Mouse (Mus musculus): ENCODE measurements around the gene Ppp1r14a. TPM values are rescaled to one million over a fixed set of nuclear protein-coding genes. Genes with fewer than 3 reads are reported as not detected.
A peak's percentile ranks its signal among the peaks of the same experiment; 100 is the strongest.

The Ppp1r14a gene
- polyA plus RNA-seq, 1 experiment from 2014 or later, result 3.9 TPM

GRCm38 (mm10) chr7:29304463-29305262 lies 15.6 kb downstream of the Ppp1r14a start:
- H3K27ac ChIP-seq (replicated peaks; ENCODE audit: low read depth, low read length), result peak overlapping the region; percentile 93
- H3K4me1 ChIP-seq (ENCODE audit: control insufficient read depth, insufficient read depth, low read length), result peaks cover 41% of the 10 kb centered on the region
- peak overlapping the region; percentile 84 for H3K4me3 ChIP-seq (replicated peaks; ENCODE audit: low read depth, low read length)
- peak overlapping the region; percentile 84 for H3K9ac ChIP-seq (replicated peaks; ENCODE audit: low read length)
- H3K27me3 ChIP-seq (ENCODE audit: control insufficient read depth, insufficient read depth, low read length), result no peaks in the 10 kb centered on the region
- no peak; the same call in 1 of the 2 replicates for ATAC-seq (ENCODE audit: low FRiP score, low TSS enrichment)
- under 1% methylated on average over 47 of the region's 48 CpGs for WGBS
- peak overlapping the region; percentile 82 for H3K4me2 ChIP-seq (ENCODE audit: low read length)
- DNase-seq, result peak; percentile 82
- no peaks in the 10 kb centered on the region for H3K9me3 ChIP-seq (ENCODE audit: control insufficient read depth, low read length)
- no peaks in the 10 kb centered on the region for H3K36me3 ChIP-seq (ENCODE audit: control insufficient read depth, insufficient read depth, low read length)

- ATAC-seq (ENCODE audit: low FRiP score, low TSS enrichment) (no peak; the same call in 1 of the 2 replicates), DNase-seq (peak; percentile 61)
- Histone ChIP-seq H3K4me2 (ENCODE audit: low read length) (peak overlapping the region; percentile 82), H3K27ac (replicated peaks; ENCODE audit: low read depth, low read length) (peak overlapping the region; percentile 93), H3K9me3 (ENCODE audit: control insufficient read depth, low read length) (no peaks in the 10 kb centered on the region), H3K9ac (replicated peaks; ENCODE audit: low read length) (peak overlapping the region; percentile 84), H3K4me3 (replicated peaks; ENCODE audit: low read depth, low read length) (peak overlapping the region; percentile 84), H3K4me1 (ENCODE audit: control insufficient read depth, insufficient read depth, low read length) (peaks cover 49% of the 10 kb centered on the region), H3K27me3 (ENCODE audit: control insufficient read depth, insufficient read depth, low read length) (no peaks in the 10 kb centered on the region), H3K36me3 (ENCODE audit: control insufficient read depth, insufficient read depth, low read length) (peaks cover 1% of the 10 kb centered on the region; the same call in 1 of the 2 replicates)
- WGBS, result 12% methylated on average over 9 of the region's 9 CpGs
Measured at GRCm38 (mm10) chr7:29305263-29305988, 16.3 kb downstream of the Ppp1r14a start.

GRCm38 (mm10) chr7:29306108-29306507 lies 17.0 kb downstream of the Ppp1r14a start:
- peak overlapping the region; percentile 93 for H3K27ac ChIP-seq (replicated peaks; ENCODE audit: low read depth, low read length)
- no peak for DNase-seq

GRCm38 (mm10) chr7:29306619-29307018 lies 17.5 kb downstream of the Ppp1r14a start:
- no peaks in the 10 kb centered on the region for H3K9me3 ChIP-seq (ENCODE audit: control insufficient read depth, low read length)
- 0 out of 2 replicates have a peak overlapping the region, but pooled peaks have one; percentile 84 for H3K9ac ChIP-seq (replicated peaks; ENCODE audit: low read length)
- H3K36me3 ChIP-seq (ENCODE audit: control insufficient read depth, insufficient read depth, low read length), result peaks cover 13% of the 10 kb centered on the region
- H3K4me3 ChIP-seq (replicated peaks; ENCODE audit: low read depth, low read length), result peak overlapping the region; percentile 84
- DNase-seq, result peak; percentile 93
- ATAC-seq (ENCODE audit: low FRiP score, low TSS enrichment), result no peak
- no peaks in the 10 kb centered on the region for H3K27me3 ChIP-seq (ENCODE audit: control insufficient read depth, insufficient read depth, low read length)
- H3K4me1 ChIP-seq (ENCODE audit: control insufficient read depth, insufficient read depth, low read length), result peaks cover 50% of the 10 kb centered on the region
- 13% methylated on average over 7 of the region's 7 CpGs for WGBS
- H3K4me2 ChIP-seq (ENCODE audit: low read length), result peak overlapping the region; percentile 82
- H3K27ac ChIP-seq (replicated peaks; ENCODE audit: low read depth, low read length), result peak overlapping the region; percentile 93

More at GRCm38 (mm10) chr7:29306108-29306507, 17.0 kb downstream of the Ppp1r14a start:
- peak overlapping the region; percentile 82 for H3K4me2 ChIP-seq (ENCODE audit: low read length)
- H3K9me3 ChIP-seq (ENCODE audit: control insufficient read depth, low read length), result no peaks in the 10 kb centered on the region
- peak overlapping the region; percentile 84 for H3K4me3 ChIP-seq (replicated peaks; ENCODE audit: low read depth, low read length)
- H3K4me1 ChIP-seq (ENCODE audit: control insufficient read depth, insufficient read depth, low read length), result peaks cover 52% of the 10 kb centered on the region
- peaks cover 8% of the 10 kb centered on the region for H3K36me3 ChIP-seq (ENCODE audit: control insufficient read depth, insufficient read depth, low read length)
- H3K27me3 ChIP-seq (ENCODE audit: control insufficient read depth, insufficient read depth, low read length), result no peaks in the 10 kb centered on the region
- peak overlapping the region; percentile 84 for H3K9ac ChIP-seq (replicated peaks; ENCODE audit: low read length)
- 14% methylated on average over 7 of the region's 7 CpGs for WGBS
- no peak for ATAC-seq (ENCODE audit: low FRiP score, low TSS enrichment)

GRCm38 (mm10) chr7:29307350-29308104 lies 18.4 kb downstream of the Ppp1r14a start:
- Histone ChIP-seq H3K27ac (replicated peaks; ENCODE audit: low read depth, low read length) (peak overlapping the region; percentile 76), H3K9ac (replicated peaks; ENCODE audit: low read length) (peak overlapping the region; percentile 75), H3K4me1 (ENCODE audit: control insufficient read depth, insufficient read depth, low read length) (peaks cover 51% of the 10 kb centered on the region), H3K4me2 (ENCODE audit: low read length) (peak overlapping the region; percentile 82), H3K4me3 (replicated peaks; ENCODE audit: low read depth, low read length) (peak overlapping the region; percentile 84), H3K27me3 (ENCODE audit: control insufficient read depth, insufficient read depth, low read length) (no peaks in the 10 kb centered on the region), H3K9me3 (ENCODE audit: control insufficient read depth, low read length) (no peaks in the 10 kb centered on the region), H3K36me3 (ENCODE audit: control insufficient read depth, insufficient read depth, low read length) (peaks cover 22% of the 10 kb centered on the region)
- under 1% methylated on average over 42 of the region's 42 CpGs for WGBS
- peak; percentile 96 for DNase-seq
- ATAC-seq (ENCODE audit: low FRiP score, low TSS enrichment), result peak; percentile 81

GRCm38 (mm10) chr7:29309221-29309721 lies 20.2 kb downstream of the Ppp1r14a start:
- Histone ChIP-seq H3K4me3 (replicated peaks; ENCODE audit: low read depth, low read length) (peak overlapping the region; percentile 84), H3K27me3 (ENCODE audit: control insufficient read depth, insufficient read depth, low read length) (no peaks in the 10 kb centered on the region), H3K27ac (replicated peaks; ENCODE audit: low read depth, low read length) (peak overlapping the region; percentile 76), H3K4me2 (ENCODE audit: low read length) (peak overlapping the region; percentile 82), H3K9me3 (ENCODE audit: control insufficient read depth, low read length) (no peaks in the 10 kb centered on the region), H3K36me3 (ENCODE audit: control insufficient read depth, insufficient read depth, low read length) (peaks cover 33% of the 10 kb centered on the region), H3K4me1 (ENCODE audit: control insufficient read depth, insufficient read depth, low read length) (peaks cover 64% of the 10 kb centered on the region), H3K9ac (replicated peaks; ENCODE audit: low read length) (peak overlapping the region; percentile 75)
- 2% methylated on average over 36 of the region's 36 CpGs for WGBS
- ATAC-seq (ENCODE audit: low FRiP score, low TSS enrichment), result no peak
- peak; percentile 67 for DNase-seq

- Histone ChIP-seq H3K27me3 (ENCODE audit: control insufficient read depth, insufficient read depth, low read length) (no peaks in the 10 kb centered on the region), H3K9me3 (ENCODE audit: control insufficient read depth, low read length) (no peaks in the 10 kb centered on the region), H3K4me3 (replicated peaks; ENCODE audit: low read depth, low read length) (peak overlapping the region; percentile 84), H3K4me2 (ENCODE audit: low read length) (peak overlapping the region; percentile 82), H3K4me1 (ENCODE audit: control insufficient read depth, insufficient read depth, low read length) (peaks cover 68% of the 10 kb centered on the region), H3K27ac (replicated peaks; ENCODE audit: low read depth, low read length) (peak overlapping the region; percentile 76), H3K9ac (replicated peaks; ENCODE audit: low read length) (peak overlapping the region; percentile 75), H3K36me3 (ENCODE audit: control insufficient read depth, insufficient read depth, low read length) (peaks cover 36% of the 10 kb centered on the region)
- ATAC-seq (ENCODE audit: low FRiP score, low TSS enrichment), result no peak
- DNase-seq, result no peak
- 14% methylated on average over 5 of the region's 5 CpGs for WGBS
Measured at GRCm38 (mm10) chr7:29309749-29310148, 20.6 kb downstream of the Ppp1r14a start.

GRCm38 (mm10) chr7:29313051-29313450 lies 23.9 kb downstream of the Ppp1r14a start:
- peak; percentile 76 for DNase-seq
- no peaks in the 10 kb centered on the region for H3K27me3 ChIP-seq (ENCODE audit: control insufficient read depth, insufficient read depth, low read length)
- H3K4me3 ChIP-seq (replicated peaks; ENCODE audit: low read depth, low read length), result peak overlapping the region; percentile 12; the same call in 1 of the 2 replicates
- H3K9ac ChIP-seq (replicated peaks; ENCODE audit: low read length), result peak overlapping the region; percentile 26
- peaks cover 76% of the 10 kb centered on the region for H3K4me1 ChIP-seq (ENCODE audit: control insufficient read depth, insufficient read depth, low read length)
- no peak for ATAC-seq (ENCODE audit: low FRiP score, low TSS enrichment)
- H3K36me3 ChIP-seq (ENCODE audit: control insufficient read depth, insufficient read depth, low read length), result peaks cover 49% of the 10 kb centered on the region
- 22% methylated on average over 9 of the region's 9 CpGs for WGBS
- peak overlapping the region; percentile 46 for H3K4me2 ChIP-seq (ENCODE audit: low read length)
- no peaks in the 10 kb centered on the region for H3K9me3 ChIP-seq (ENCODE audit: control insufficient read depth, low read length)
- peak overlapping the region; percentile 61 for H3K27ac ChIP-seq (replicated peaks; ENCODE audit: low read depth, low read length)

Data from midbrain, embryonic 14.5 days (tissue).